Mouse (Mus musculus): ENCODE measurements around the gene Fam83f.

The Fam83f gene

GRCm38 (mm10) chr15:80739972-80740371 is 68.3 kb downstream of the Fam83f start:
- DNase-seq (ENCODE audit: low read depth, low spot score), result no peak

- no peak for DNase-seq (ENCODE audit: low read depth, low spot score)
Observed at GRCm38 (mm10) chr15:80741836-80742235, 70.2 kb downstream of the Fam83f start.

DNA sequence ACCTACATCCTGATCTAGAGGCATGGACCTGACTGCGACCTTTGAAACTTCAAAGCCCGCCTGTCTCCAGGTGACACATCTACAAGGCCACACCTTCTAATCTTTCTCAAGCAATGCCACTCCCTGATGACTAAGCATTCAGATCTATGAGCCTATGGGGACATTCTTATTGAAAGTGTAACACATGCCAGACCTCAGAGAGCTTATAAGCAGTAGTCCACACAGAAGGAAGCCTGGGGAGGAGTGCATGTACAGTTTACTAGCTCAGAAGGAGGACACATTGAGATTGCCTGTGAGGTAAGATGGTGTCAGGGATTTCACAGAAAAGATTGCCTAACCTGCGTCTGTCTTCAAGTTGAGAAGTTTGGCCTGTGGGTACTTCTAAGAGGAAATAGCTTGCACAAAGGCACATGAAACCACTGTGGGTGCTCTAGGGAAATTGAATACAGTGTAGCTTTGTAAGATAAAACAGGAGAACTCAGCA is 71.4 kb downstream of the Fam83f start:
- no peak for DNase-seq (ENCODE audit: low read depth, low spot score)

GRCm38 (mm10) chr15:80743606-80744005 is 72.0 kb downstream of the Fam83f start:
- DNase-seq (ENCODE audit: low read depth, low spot score), result no peak

- DNase-seq (ENCODE audit: low read depth, low spot score), result no peak
Observed at GRCm38 (mm10) chr15:80744667-80745422, 73.2 kb downstream of the Fam83f start.

GRCm38 (mm10) chr15:80748979-80749378 is 77.3 kb downstream of the Fam83f start:
- no peak for DNase-seq (ENCODE audit: low read depth, low spot score)
